Mouse (Mus musculus): ENCODE results near the gene Frs2. TPM values are rescaled to one million over a fixed set of nuclear protein-coding genes. Genes with fewer than 3 reads are reported as not detected.
A peak's percentile ranks its signal among the peaks of the same experiment; 100 is the strongest.

Frs2 gene
- total RNA-seq (2014; fragmentation: Nextera tagmentation) (32.6 and 36.4 TPM in 2 replicates), total RNA-seq (2017) (12.1 and 12.9 TPM in 2 replicates)

DNA sequence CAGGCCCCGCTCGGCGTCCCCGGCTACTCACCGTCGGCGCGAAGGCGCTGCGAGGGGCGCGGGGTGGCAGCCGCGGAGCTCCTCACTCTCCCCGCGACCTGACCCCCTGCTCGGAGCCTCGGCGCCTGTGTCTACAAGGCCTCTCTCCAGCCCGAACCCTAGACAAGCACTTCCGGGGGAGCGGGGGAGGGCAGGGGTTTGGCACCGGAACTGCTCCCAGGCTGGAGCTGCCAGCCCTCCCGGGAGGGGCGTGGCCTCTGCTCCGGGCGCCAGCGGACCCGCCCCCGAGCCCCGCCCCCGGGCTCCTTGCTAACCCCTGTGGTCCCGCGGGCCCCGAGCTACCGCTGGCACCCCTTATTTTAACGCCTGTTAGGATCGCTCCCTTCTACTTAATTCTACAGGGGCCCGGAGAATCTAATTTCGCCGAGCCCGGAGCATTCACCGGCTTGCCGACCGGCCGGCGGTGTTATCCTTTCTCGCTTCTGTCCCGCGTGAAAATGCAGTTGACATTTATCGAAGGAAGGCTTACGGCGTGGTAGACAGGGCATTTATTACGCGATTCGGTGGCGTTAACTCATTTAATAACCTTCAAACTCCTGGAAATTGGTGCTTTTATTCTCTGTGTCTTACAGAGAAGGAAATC is at the start of gene Frs2:
Frs2 (minus strand) TSS at position 174 of the 643 bp plus-strand sequence.
- ATAC-seq (replicated peaks; ENCODE audit: poor library complexity, severe bottlenecking) = peak; percentile 73

DNA sequence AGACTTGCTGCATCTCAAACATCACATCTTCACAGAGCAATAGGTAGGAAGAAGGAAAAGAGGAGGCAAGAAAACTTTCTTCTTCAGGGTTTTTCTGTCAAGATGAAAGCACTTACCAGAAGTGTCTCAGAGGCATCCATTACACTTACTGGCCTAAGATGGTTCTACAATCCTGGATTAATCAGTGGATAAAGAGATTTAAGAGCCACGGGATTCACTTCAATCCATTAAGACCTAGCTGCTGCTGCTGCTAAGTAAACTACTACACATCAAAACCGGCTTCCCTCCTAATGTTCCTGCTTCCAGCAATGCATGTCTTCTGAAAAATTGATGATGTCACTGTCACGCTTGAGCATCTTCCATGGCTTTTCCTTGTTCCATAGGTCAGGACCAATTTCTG is 48.4 kb upstream of the Frs2 start:
- ATAC-seq (replicated peaks; ENCODE audit: poor library complexity, severe bottlenecking) = no peak

DNA sequence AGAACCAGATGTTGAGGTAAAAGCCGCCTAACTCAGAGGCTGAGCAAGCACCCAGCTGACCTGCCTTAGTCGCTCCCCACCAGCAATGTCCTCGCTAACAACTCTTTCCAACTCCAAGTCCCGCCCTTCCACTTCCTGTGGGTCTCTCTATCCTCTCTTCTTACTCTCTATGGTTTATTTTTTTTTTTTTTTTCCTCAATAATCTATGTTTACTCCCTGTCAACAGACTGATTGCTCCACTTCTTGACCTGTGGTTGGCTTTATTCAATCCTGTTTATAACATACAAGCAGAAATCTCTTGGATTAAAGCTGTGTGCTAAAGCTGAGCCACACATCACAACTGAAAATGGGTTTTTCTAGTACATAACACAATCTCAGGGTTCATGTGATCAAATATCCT is 47.4 kb upstream of the Frs2 start:
- no peak for ATAC-seq (replicated peaks; ENCODE audit: poor library complexity, severe bottlenecking)

DNA sequence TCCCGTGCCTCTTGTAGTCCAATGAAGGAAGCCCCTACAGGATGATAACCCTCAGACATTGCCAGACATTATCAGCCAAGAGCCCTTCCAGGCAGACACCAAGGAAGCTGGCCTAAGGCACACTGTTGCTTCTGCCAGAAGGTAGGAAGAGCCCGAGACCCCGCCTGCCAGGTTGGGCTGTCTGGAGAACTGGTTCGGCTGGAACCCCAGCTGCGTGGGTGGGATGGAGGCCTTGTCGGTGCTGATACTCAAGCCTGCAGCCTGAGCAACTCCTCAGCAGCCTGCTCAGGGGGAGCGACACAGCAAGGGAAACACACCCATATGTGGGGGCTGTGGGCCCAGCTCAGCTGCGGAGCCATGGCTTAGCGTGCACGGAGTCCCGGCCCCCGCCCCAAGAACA is 46.7 kb upstream of the Frs2 start:
- ATAC-seq (replicated peaks; ENCODE audit: poor library complexity, severe bottlenecking) = no peak

DNA sequence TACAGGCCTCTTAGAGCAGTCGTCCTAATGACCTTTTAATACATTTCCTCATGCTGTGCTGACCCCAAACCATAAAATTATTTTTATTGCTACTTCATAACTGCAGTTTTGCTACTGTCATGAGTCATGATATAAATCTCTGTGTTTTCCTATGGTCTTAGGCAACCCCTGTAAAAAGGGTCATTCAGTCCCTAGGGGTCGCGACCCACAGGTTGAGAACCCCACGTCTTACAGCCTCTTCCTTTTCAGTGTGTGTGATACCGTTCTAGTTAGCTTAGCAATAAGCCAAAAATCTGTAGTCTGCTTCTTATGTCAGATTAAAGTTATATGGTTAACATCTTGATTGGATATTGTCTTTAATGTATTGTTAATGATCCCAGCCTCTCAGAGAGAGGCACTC is 45.0 kb upstream of the Frs2 start:
- ATAC-seq (replicated peaks; ENCODE audit: poor library complexity, severe bottlenecking) = no peak

DNA sequence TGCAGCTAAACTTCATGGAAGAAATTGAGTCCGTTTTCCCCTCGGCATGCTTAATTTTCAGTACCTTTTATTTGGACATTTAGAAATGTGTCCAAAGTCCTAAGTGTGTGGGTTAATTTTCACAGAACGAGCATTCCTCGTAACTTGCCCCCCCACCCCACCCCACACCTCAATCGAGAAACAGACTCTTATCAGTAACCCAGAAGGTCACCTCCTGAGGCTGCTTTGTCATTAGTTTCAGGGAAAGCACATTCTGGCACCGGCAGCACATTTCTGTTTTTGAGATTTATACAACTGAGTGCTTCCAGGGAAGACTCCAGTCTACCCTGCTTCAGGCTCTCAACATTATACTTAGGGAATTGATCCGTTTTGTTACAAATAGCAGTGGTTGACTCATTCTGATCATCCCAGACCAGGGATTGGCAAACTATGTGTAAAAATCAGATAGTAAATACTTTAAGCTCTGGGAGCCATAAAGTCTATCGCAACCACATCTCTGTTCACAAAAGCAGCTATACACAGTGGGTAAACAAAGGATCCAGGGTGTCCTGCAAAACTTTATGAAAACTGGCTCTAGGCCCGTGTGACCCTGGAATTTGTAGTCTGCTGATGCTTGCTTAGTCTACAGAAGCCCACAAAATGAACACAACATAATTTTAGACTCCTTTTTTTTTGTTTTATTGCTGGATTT is 37.2 kb upstream of the Frs2 start:
- ATAC-seq (replicated peaks; ENCODE audit: poor library complexity, severe bottlenecking) = no peak

DNA sequence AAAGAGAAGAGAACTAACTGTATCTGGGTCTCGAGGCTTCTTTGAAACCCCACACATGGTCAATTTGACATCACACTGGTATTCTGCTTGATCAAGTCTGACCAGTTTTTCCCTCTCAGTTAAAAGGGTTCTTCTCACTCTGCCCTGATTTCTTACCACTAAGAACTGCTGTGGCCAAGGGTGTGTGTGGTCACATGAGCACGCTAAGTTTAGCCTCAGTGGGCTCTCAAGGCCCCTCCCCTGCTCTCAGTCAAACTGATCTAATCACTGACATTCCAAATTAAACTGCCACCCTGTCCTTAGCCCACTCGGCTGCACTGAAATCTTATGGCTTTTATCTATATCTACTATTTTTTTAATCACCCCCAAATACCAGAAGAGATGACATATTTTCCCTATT is 32.8 kb upstream of the Frs2 start:
- no peak for ATAC-seq (replicated peaks; ENCODE audit: poor library complexity, severe bottlenecking)

DNA sequence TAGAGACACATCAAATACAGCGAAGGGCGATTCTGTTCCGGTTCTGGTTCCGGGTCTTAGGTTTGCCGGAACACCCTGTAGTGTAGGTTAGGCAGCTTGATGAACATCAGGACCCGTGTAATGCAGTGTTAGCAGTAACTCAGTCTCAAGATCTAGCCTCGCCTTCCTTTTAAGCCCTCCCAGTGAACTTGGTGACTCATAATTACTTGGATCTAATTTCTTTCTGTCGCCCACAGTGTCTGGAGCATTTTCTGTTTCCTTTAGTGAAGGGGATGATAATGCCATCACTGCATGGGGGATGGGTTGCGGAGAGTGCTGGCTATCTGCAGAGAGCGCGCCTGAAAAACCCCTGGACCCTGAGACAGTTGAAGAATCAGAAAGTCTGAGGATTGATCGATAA is 26.3 kb upstream of the Frs2 start:
- no peak for ATAC-seq (replicated peaks; ENCODE audit: poor library complexity, severe bottlenecking)

DNA sequence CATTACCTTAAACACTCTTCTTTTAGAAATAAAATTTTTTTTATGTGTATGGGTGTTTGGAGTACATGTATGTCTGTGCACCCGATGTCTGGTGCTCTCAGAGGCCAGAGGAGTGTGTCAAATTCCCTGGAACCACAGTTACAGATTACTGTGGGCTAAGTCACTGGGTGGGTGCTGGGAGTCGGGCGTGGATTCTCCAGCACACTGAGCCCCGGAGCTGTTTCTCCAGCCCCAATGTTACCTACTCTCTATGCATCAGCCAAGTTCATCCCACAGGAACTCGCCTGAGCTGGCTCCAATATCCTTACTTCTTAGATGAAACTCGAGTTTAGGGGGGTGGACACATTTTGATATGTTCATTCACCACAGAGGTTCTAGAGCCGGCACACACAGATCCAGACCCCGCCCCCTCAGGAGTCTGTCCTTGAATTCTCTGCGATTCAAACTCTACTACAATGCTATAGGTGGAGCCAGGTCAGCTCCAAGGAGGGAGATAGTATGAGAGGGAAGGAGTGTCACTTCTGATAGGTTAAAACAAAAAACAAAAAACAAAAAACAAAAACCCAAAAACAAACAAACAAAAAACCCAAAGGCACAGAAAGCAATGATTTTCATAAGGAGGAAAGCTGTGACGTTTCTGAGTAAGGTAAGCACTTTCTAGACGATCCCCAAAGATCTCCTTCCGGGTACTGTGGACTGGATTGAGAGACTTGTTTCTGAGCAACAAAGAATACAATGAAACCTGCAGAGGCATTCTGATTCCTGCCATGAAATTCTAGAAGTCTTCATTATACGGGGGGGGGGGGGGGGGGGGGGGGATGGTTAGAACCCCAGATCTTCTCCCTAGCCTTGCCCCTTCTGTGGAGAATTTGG is 25.5 kb upstream of the Frs2 start:
- no peak for ATAC-seq (replicated peaks; ENCODE audit: poor library complexity, severe bottlenecking)

DNA sequence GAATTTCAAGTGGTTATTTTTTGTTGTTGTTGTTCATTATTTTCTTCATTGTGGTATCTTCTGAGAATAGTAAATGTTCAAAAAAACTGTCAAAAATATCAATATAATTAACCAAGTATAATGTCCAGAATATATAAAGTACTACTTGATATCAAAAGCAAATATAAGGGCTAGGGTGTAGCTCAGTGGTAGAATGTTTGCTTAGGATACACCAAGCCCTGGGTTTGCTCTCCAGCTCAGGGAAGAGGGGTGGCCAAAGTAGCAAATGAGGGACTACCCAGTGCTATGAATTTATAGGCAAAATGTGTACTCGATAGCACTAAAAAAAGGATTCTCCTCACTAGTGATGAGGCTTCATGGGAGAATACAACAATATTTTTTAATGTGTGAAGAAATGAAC is 24.8 kb upstream of the Frs2 start:
- ATAC-seq (replicated peaks; ENCODE audit: poor library complexity, severe bottlenecking) = no peak

DNA sequence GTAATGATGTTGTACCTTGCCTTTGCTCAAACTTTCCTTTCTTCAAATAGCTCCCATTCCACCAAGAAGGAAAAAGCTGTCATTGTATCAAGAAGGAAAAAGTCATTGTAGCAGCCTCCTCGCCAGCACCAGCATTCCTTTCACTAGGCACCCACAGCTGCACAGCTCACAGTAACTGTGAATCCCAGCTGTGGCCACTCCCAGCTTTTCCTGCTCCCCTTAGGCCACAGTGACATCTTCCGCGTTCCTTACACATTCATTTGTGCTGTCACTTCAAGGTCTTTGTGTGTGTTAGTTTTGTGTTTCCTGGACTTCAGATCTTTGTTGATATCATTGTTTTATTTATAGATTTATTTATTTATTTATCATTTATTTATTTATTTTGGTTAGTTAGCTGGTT is 23.7 kb upstream of the Frs2 start:
- ATAC-seq (replicated peaks; ENCODE audit: poor library complexity, severe bottlenecking) = no peak

DNA sequence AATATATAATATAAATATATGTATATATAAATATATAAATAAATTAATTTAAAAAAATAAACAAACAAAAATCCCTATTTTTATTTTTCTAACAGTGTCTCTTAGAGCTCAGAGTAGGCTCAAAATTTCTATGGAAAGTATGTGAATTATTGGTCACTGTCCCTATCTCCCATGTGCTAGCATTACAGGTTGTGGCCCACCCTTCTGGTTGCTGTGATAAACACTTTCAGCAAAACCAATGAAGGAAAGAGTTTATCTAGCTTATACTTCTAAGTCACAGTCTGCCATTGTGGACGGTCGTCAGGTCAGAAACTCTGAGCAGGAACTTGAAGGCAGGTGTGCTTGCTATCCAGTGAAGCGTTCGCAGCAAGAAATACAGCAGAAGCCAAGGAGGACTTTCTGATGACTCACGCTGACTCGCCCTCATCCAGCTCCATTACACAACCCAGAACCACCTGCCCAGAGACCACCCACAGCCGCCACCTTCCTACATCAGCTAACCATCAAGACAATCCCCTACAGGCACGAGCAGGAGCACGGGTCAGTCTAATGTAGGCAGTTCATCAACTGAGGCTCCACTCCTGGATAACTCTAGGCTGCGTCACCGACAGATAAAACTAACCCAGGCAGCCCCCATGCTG is 18.6 kb upstream of the Frs2 start:
- ATAC-seq (replicated peaks; ENCODE audit: poor library complexity, severe bottlenecking) = no peak

DNA sequence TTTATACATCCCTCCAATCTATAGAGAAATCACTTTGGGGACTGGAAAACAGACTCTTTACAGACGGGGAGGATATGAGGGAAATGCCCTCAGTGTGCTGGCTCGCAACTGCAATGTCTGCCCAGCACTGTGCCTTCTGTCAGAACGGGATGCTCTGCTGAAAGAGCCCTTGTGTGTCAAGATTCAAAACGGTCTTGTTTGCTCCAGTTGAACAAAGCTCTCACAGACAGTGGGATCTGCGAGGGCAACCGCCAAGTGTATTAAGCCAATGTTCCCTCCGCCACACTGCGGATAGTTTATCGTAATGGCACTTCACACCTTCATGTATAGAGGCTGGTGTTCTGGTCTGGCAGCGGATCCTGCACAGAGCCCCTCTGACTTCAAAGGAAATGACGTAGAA is 14.3 kb upstream of the Frs2 start:
- no peak for ATAC-seq (replicated peaks; ENCODE audit: poor library complexity, severe bottlenecking)

DNA sequence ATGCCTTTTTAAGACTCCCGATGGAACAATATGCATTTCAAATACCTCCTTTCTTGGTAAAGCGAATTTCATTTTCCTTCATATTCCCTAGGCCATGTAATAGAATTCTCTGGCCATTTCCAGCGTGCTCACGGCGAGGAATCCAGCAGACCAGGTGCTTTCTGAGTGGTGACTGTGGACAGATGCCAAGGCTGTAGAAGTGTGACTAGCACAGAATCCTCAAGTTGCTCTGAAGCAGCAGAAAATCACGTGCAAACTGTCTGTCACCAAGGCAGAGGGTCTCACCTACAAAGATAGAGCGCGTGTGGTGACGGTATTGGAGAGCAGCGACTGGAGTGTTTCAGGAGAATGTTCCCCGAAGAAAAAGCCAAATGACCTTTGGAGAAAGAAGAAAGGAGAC is 11.8 kb upstream of the Frs2 start:
- no peak for ATAC-seq (replicated peaks; ENCODE audit: poor library complexity, severe bottlenecking)

DNA sequence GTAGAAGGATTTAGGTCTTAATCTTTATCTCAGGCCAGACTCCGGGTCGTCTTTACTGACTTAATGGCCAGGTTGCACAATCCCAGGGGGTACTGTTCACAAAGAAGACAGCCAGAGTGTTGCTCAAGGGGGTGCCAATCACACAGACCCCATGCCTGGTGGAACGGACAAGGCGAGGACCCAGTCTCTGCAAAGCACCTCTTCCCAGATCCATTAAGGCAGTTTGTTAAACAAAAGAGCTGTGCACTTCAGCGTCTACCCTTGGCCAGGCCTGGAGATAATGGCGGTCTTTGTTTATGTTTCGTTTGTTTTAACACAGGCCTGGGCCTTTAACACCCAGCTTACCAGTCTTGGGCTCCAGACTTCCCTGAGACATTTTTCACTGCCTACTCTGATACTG is 3.9 kb upstream of the Frs2 start:
- ATAC-seq (replicated peaks; ENCODE audit: poor library complexity, severe bottlenecking) = peak; percentile 36; the same call in 1 of the 2 replicates

DNA sequence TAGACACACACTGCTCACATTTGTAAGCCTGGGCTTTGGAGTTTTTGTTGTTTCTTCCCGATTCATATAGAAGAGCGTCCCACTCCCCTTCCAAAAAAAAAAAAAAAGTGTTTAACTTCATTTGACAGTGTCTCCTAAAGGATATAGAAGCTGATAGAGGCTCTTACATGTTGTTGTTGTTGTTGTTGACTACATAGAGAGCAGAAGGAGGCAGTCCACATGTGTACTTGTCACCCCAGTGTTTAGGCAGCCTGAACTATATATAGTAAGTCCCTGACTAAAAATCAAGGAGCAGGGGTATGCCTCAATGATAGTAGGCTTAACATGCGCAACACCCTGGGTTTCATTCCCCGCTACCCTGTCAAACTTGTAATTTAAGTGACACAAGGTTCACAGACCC is 3.3 kb upstream of the Frs2 start:
- ATAC-seq (replicated peaks; ENCODE audit: poor library complexity, severe bottlenecking) = no peak

DNA sequence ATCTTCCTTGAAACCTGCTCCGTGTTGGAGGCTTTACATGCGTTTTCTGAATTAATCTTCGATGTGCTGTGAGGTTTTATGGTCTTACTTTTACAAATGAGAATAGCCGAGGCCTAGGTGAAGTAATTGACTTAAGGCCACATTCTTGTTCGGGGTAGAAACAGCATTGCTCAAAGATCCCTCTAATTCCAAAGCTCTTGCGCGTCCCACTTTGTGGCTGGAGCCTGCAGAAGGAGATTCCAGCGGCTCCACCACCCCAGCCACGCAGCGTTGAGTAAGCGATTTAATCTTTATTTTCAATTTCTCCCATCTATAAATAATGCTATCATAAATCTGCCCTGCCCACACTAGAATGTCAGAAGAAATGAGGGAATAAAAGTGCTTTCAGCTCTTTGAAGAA is 2.9 kb upstream of the Frs2 start:
- ATAC-seq (replicated peaks; ENCODE audit: poor library complexity, severe bottlenecking) = no peak

DNA sequence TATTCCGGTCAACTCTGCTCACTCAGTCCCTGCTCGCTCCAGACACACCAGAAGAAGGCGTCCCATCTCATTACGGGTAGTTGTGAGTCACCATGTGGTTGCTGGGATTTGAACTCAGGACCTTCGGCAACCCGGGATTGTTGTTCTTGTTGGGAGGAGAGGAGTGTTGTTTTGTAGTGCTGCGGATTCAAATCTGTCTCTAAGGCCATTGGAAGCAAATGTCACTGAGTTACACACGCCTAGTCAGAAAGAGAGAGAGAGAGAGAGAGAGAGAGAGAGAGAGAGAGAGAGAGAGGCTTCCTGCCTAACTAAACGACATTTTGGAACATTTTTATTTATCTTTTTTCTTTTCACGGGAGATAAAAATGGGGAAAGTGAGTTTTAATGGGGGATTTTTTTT is 2.4 kb upstream of the Frs2 start:
- ATAC-seq (replicated peaks; ENCODE audit: poor library complexity, severe bottlenecking) = no peak

DNA sequence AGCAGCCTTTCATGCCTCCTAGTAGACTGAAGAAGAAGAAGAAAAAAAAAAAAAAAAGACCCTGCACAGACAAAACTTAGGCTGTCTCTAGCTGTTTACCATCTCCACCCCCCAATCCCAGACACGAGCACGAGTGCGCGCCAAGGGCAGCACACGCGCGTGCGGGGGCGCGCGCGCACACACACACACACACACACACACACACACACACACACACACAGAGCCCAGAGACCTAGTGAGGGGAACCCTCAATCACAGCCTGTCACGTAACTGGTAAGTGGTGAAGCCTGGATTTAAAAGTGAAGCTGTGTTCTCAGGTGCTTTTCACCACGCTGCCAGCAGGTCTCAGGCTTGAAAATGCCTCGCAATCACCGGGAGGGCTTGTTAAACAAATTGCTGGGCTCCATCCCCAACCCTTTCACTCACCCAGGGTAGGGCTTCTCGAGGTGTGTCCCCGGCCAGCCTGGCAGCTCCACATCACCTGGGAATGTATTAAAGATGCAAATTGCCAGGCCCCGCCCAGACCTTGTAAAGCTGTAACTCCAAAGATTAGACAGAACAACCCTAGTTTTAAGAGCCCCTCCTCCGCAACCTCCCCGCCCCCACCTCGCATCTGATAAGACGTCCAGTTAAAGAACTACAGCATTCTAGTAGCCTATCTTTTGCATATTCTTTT is 1.7 kb upstream of the Frs2 start:
- ATAC-seq (replicated peaks; ENCODE audit: poor library complexity, severe bottlenecking) = 0 out of 2 replicates have a peak, but pooled peaks have one; percentile 3

DNA sequence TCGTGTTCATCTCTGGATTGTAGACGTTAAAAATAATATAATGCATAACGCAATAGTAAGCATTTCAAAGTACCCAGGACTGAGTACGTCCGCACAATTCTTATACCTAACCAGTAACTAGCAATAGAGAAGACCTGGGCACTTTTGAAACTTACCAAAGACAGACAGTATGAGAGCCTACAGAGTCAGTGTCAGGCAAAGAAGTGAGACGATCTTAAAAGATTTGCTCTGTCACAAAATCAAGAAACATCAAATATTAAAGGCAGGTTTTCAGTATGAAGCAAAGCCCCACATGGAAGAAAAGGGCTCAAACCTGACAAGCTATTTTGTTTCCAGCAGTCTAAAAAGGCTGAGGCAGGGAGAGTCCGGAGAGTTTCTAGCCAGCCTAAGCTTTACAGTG is 907 bp upstream of the Frs2 start:
- no peak for ATAC-seq (replicated peaks; ENCODE audit: poor library complexity, severe bottlenecking)

All from granulocyte monocyte progenitor cell, adult 5-6 weeks (primary cell).